Mouse (Mus musculus): ENCODE measurements around the gene Usp50.

Usp50 gene

GRCm38 (mm10) chr2:126783370-126783769 lies at the start of gene Usp50:
Gene Usp50, minus strand, starts transcription at chr2:126783470.
- DNase-seq (ENCODE audit: low spot score): no peak

DNA sequence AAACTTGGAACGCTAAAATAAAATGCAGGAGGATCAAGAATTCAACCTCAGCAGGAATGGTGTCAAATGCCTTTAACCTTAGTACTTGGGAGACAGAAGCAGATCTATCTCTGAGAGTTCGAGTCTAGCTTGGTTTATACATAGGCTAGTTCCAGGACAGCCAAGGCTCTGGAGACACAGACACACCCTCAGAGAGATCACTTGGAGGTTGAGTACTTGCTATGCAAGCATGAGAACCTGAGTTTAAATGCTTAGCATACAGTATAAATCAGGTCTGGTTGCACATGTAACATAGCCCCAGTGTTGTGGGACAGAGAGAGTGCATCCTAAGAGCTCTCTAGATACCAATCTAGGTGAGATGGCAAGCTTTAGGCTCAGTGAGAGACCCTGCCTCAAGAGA lies 34.1 kb upstream of the Usp50 start:
- peak; percentile 17 for DNase-seq (ENCODE audit: low spot score)

DNA sequence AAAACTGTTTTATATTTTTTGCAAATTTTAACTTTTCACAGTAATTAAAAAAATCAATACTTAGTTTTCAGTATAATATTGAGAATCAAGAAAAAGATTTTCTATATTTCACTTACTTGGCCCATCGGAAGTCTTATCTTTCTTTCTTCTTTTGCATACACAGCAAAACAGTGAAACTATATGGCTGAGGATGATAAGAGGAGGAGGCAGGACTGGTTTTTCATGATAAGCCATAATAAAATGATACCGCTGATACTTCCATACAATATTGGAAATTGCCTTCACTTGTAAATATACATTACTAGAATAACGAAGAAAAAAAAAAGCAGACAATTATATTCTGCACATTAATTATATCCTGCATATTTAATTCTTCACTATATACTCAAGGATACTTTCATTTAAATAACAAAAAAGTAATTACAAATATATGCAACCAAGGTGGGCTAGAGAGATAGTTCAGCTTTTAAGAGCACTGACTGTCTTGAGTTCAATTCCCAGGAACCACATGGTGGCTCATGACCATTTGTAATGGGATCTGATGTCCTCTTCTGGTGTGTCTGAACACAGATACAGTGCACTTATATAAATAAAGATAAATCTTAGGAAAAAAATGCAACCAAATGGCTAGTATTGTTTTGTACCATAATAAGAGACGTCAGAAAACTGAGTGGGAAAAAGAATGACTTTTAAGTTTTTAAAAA lies 33.5 kb upstream of the Usp50 start:
- peak; percentile 79 for DNase-seq (ENCODE audit: low spot score)

- peak; percentile 8 for DNase-seq (ENCODE audit: low spot score)
These were observed 32.6 kb upstream of the Usp50 start for GRCm38 (mm10) chr2:126815822-126816221.

- no peak for DNase-seq (ENCODE audit: low spot score)
These were observed 18.7 kb upstream of the Usp50 start for GRCm38 (mm10) chr2:126801980-126802379.

GRCm38 (mm10) chr2:126798455-126798854 lies 15.2 kb upstream of the Usp50 start:
- no peak for DNase-seq (ENCODE audit: low spot score)

GRCm38 (mm10) chr2:126795708-126796107 lies 12.4 kb upstream of the Usp50 start:
- no peak for DNase-seq (ENCODE audit: low spot score)

DNA sequence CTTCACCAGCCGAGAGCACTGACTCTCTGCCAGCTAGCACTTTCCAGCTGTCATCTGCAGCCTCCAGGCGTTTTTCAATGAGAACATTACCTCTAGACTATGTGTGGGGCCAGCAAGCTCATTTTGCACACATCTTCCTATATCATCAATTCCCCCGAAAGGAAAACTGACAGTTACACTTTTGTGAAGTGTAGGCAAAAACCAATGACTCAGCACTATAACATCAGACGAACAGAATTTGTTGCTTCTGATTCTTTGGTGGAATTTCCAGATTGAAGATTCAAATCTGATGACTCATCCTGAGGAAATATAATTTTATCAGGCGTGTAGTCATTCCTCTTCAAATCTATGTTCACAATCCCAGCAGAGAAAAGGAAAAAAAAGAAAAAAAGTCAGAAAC lies 9.3 kb upstream of the Usp50 start:
- DNase-seq (ENCODE audit: low spot score): no peak

DNA sequence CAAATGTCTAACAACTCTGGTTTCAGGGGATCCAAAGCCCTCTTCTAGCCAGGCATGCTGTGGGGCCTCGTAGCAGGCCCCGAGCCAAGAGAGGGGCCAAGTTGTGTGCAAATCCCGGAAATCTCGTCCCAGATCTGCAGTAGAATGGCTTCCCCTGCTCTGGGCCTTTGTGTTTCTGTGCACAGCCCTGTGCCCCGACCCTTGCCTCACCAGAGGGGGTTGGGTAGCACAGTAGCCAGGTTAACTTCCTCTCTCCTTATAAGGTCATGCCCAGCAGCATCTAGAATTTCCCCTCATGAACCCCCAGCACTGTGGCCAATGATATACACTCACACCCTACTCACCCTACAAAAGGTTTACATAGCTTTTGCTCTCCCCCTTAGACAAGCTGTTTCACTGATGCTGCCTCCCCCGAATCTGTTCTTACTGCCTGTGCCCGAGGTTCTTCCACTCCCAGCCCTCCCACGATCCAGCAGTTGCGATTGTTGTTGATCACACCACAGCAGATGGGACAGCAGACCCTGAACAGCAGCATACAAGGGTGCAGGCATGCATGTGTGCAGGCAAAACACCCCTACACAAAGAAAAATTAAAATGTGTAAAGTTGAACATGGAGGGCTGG lies 4.6 kb upstream of the Usp50 start:
- DNase-seq (ENCODE audit: low spot score): no peak

DNA sequence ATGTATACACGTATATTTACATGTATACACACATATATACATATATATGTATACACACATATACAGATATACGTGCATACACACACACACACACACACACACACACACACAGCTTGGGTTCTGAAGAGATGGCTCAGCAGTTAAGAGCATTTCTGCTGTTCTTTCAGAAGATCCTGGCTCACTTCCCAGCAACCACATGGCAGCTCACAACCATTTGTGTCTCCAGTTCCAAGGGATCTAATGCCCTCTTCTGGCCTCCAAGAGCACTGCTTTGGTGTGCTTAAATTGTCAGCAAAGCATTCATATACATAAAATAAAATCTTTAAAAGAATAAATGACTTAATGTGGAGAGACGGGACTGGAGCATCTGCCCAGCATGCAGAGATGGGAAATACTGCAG lies 837 bp downstream of the Usp50 start:
- DNase-seq (ENCODE audit: low spot score): no peak

DNA sequence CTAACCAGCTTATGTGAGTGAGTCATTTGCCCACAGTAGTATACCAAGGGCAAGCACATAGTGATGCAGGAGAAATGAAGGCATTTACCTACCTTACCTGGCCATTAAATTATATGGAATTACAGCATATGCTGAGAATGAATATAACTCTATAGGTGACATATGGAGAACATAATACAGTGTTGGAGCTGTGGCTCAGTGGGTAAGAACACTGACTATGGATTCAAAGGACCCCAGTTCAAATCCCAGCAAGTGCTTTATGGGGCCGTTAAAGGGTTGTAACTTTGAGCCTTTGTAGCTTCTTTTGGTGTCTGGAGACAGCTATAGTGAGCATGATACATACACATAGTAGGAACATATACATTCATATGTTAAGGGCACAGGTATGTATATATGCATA lies 1.8 kb downstream of the Usp50 start:
- DNase-seq (ENCODE audit: low spot score): no peak

GRCm38 (mm10) chr2:126780286-126780685 lies 3.0 kb downstream of the Usp50 start:
- DNase-seq (ENCODE audit: low spot score): no peak

DNA sequence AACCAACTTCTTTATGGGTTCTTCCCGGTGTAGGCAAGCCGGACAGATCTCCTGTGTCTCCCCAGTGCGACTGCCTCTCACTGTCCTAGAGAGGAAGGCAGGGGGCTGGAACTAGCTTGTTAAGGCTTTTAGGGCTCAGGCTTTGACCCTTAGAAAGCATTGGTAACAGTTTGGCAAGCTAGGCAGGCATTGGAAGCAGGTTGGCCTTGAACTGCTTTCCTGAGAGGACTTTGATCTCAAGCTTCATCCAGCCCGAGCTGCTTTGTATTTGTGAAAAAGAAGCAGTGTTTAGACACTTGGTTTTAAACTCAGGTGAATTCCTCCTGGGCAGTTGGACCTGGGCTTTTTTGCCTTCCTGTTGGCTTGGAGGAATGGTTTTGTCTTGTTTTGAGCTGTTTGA lies 4.5 kb downstream of the Usp50 start:
- DNase-seq (ENCODE audit: low spot score): no peak

DNA sequence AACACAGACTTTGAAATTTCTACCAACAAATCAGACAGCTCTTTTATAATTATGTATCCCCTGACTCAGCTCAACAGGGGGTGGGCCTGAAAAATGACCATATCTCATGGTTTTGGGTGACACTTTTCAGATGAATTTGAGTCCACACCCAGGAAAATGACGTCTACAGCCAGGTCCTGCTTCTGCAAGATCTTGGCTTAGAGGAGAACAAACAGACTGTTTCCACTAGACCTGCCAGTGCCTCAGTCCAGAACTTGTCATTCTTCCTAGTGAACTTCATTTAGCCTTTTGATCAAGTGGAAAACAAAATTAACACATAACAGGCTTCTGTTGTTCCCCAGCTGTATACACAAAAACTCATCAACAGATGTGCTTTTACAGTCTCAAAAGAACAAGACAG lies 6.9 kb downstream of the Usp50 start:
- no peak for DNase-seq (ENCODE audit: low spot score)

DNA sequence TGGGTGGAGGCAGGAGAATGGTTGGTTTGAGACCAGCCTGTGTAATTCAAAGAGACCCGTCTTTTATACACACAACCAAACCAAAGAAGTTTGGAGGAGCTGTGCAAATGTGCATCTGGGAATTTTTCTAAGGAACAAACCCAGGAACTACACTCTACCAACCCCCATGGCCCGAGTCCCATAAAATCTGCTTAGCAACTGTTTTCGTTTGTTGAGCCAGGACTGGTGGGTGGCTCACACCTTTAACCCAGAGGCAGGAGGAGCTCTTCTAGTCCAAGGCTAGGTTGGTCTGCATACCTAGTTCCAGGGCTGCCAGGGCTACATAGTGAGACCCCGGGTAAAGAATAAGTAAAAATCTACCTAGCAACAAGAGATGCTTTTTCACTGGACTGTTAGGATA lies 7.3 kb downstream of the Usp50 start:
- no peak for DNase-seq (ENCODE audit: low spot score)

GRCm38 (mm10) chr2:126772217-126772616 lies 11.1 kb downstream of the Usp50 start:
- no peak for DNase-seq (ENCODE audit: low spot score)

- no peak for DNase-seq (ENCODE audit: low spot score)
These were observed 13.7 kb downstream of the Usp50 start for GRCm38 (mm10) chr2:126769431-126770181.

DNA sequence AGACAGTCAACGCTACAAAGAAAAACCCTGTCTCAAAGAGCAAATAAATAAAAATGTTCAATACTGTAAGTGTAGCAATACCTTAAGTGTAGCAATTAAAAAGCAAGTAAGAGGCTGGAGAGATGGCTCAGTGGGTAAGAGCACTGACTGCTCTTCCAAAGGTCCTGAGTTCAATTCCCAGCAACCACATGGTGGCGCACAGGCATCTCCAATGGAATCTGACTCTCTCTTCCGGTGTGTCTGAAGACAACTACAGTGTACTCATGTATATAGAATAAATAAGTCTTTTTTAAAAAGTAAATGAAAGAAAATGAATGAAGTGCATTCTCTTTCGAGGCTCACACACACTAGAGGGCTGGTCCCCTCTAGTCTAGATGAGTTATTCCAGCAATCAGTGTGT lies 15.1 kb downstream of the Usp50 start:
- DNase-seq (ENCODE audit: low spot score): no peak

GRCm38 (mm10) chr2:126767599-126767998 lies 15.7 kb downstream of the Usp50 start:
- DNase-seq (ENCODE audit: low spot score): no peak

GRCm38 (mm10) chr2:126765867-126766582 lies 17.2 kb downstream of the Usp50 start:
- DNase-seq (ENCODE audit: low spot score): no peak

DNA sequence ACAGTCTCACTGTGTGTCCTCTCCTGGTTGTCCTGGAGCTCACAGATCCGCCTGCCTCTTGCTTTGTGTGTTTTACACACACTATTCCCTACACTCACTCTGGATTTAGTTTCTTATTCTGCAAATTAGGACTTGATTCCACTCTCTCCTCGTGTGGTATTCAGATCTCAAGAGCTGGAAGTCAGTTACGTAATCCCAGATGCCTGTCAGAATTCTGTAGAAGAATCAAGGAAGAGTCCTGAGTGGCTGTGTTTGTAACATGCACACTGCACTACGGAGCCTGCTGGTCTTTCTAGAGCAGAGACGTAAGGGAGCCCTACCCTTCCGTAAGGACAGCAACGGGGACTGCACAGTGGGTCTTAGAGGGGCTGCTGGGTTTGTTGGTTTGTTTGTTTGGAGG lies 23.9 kb downstream of the Usp50 start:
- no peak for DNase-seq (ENCODE audit: low spot score)

GRCm38 (mm10) chr2:126755664-126756063 lies 27.6 kb downstream of the Usp50 start:
- no peak for DNase-seq (ENCODE audit: low spot score)

- no peak for DNase-seq (ENCODE audit: low spot score)
These were observed 39.9 kb downstream of the Usp50 start for GRCm38 (mm10) chr2:126743389-126743788.

Data from c-Kit-positive CD71-positive TER-119-positive erythroid progenitor cells, embryonic 14.5 days (primary cell).